Mouse (Mus musculus): ENCODE measurements around the gene Smarcd3. TPM values are rescaled to one million over a fixed set of nuclear protein-coding genes. Genes with fewer than 3 reads are reported as not detected.
A peak's percentile ranks its signal among the peaks of the same experiment; 100 is the strongest.

The Smarcd3 gene
- polyA plus RNA-seq, 1 experiment = 87.6 TPM

- TF ChIP-seq MAX (IDR thresholded peaks at IDR 0.05) (no peak), MYOD1 (IDR thresholded peaks at IDR 0.05; ENCODE audit: control insufficient read depth, insufficient read length, low read depth) (no peak), MYOG (IDR thresholded peaks at IDR 0.05; ENCODE audit: control insufficient read depth, extremely low read depth, insufficient read length) (no peak), CEBPB (IDR thresholded peaks at IDR 0.05; ENCODE audit: low read depth) (no peak), FOSL1 (IDR thresholded peaks at IDR 0.05; ENCODE audit: insufficient read depth, low read length, poor library complexity, severe bottlenecking) (no peak), CTCF (IDR thresholded peaks at IDR 0.05; ENCODE audit: control insufficient read depth, insufficient read depth, insufficient read length) (no peak), USF1 (IDR thresholded peaks at IDR 0.05; ENCODE audit: low read depth) (no peak)
- H3ac ChIP-seq (ENCODE audit: control insufficient read depth, insufficient read length, low read depth) = no peak overlapping the region
- H3K27me3 ChIP-seq (ENCODE audit: control insufficient read depth, insufficient read depth, insufficient read length) = no peaks in the 10 kb centered on the region
- no peak overlapping the region for H3K4me3 ChIP-seq (ENCODE audit: insufficient read depth, poor library complexity, severe bottlenecking)
- no peaks in the 10 kb centered on the region for H3K79me3 ChIP-seq (ENCODE audit: low read depth)
- no peaks in the 10 kb centered on the region for H3K36me3 ChIP-seq (ENCODE audit: control insufficient read depth, insufficient read depth)
- no peaks in the 10 kb centered on the region for H3K79me2 ChIP-seq (ENCODE audit: control insufficient read depth, insufficient read depth)
Measured at GRCm38 (mm10) chr5:24605980-24606665, 18.1 kb downstream of the Smarcd3 start.

GRCm38 (mm10) chr5:24605321-24605979 is 18.8 kb downstream of the Smarcd3 start:
- no peak for TF ChIP-seq USF1 (IDR thresholded peaks at IDR 0.05; ENCODE audit: low read depth)
- no peak for TF ChIP-seq MYOG (IDR thresholded peaks at IDR 0.05; ENCODE audit: control insufficient read depth, extremely low read depth, insufficient read length)
- no peaks in the 10 kb centered on the region for H3K27me3 ChIP-seq (ENCODE audit: control insufficient read depth, insufficient read depth, insufficient read length)
- H3K79me2 ChIP-seq (ENCODE audit: control insufficient read depth, insufficient read depth) = no peaks in the 10 kb centered on the region
- peaks cover 2% of the 10 kb centered on the region for H3K79me3 ChIP-seq (ENCODE audit: low read depth)
- H3K4me3 ChIP-seq (ENCODE audit: insufficient read depth, poor library complexity, severe bottlenecking) = peak overlapping the region; percentile 28
- no peaks in the 10 kb centered on the region for H3K36me3 ChIP-seq (ENCODE audit: control insufficient read depth, insufficient read depth)
- peak overlapping the region; percentile 58 for H3ac ChIP-seq (ENCODE audit: control insufficient read depth, insufficient read length, low read depth)

GRCm38 (mm10) chr5:24604656-24605100 is 19.5 kb downstream of the Smarcd3 start:
- H3K79me2 ChIP-seq (ENCODE audit: control insufficient read depth, insufficient read depth) = no peaks in the 10 kb centered on the region
- H3K79me3 ChIP-seq (ENCODE audit: low read depth) = peaks cover 2% of the 10 kb centered on the region
- TF ChIP-seq MAX (IDR thresholded peaks at IDR 0.05) (peak; percentile 28), CEBPB (IDR thresholded peaks at IDR 0.05; ENCODE audit: low read depth) (no peak)
- H3K27me3 ChIP-seq (ENCODE audit: control insufficient read depth, insufficient read depth, insufficient read length) = no peaks in the 10 kb centered on the region
- H3ac ChIP-seq (ENCODE audit: control insufficient read depth, insufficient read length, low read depth) = peak overlapping the region; percentile 72
- H3K4me3 ChIP-seq (ENCODE audit: insufficient read depth, poor library complexity, severe bottlenecking) = peak overlapping the region; percentile 28
- H3K36me3 ChIP-seq (ENCODE audit: control insufficient read depth, insufficient read depth) = no peaks in the 10 kb centered on the region

- H3K79me2 ChIP-seq (ENCODE audit: control insufficient read depth, insufficient read depth) = peaks cover 4% of the 10 kb centered on the region
- no peaks in the 10 kb centered on the region for H3K36me3 ChIP-seq (ENCODE audit: control insufficient read depth, insufficient read depth)
- H3K4me3 ChIP-seq (ENCODE audit: insufficient read depth, poor library complexity, severe bottlenecking) = peak overlapping the region; percentile 28
- TF ChIP-seq CEBPB (IDR thresholded peaks at IDR 0.05; ENCODE audit: low read depth) = no peak
- H3ac ChIP-seq (ENCODE audit: control insufficient read depth, insufficient read length, low read depth) = peak overlapping the region; percentile 72
- H3K79me3 ChIP-seq (ENCODE audit: low read depth) = peaks cover 2% of the 10 kb centered on the region
- no peaks in the 10 kb centered on the region for H3K27me3 ChIP-seq (ENCODE audit: control insufficient read depth, insufficient read depth, insufficient read length)
Measured at GRCm38 (mm10) chr5:24604080-24604655, 20.0 kb downstream of the Smarcd3 start.

GRCm38 (mm10) chr5:24603431-24604010 is 20.7 kb downstream of the Smarcd3 start:
- Histone ChIP-seq H3K4me3 (ENCODE audit: insufficient read depth, poor library complexity, severe bottlenecking) (no peak overlapping the region), H3ac (ENCODE audit: control insufficient read depth, insufficient read length, low read depth) (no peak overlapping the region), H3K79me2 (ENCODE audit: control insufficient read depth, insufficient read depth) (peaks cover 11% of the 10 kb centered on the region), H3K27me3 (ENCODE audit: control insufficient read depth, insufficient read depth, insufficient read length) (no peaks in the 10 kb centered on the region), H3K79me3 (ENCODE audit: low read depth) (peaks cover 2% of the 10 kb centered on the region), H3K36me3 (ENCODE audit: control insufficient read depth, insufficient read depth) (no peaks in the 10 kb centered on the region)
- TF ChIP-seq CEBPB (IDR thresholded peaks at IDR 0.05; ENCODE audit: low read depth) = no peak
- TF ChIP-seq MYOD1 (IDR thresholded peaks at IDR 0.05; ENCODE audit: control insufficient read depth, insufficient read length, low read depth) = no peak
- TF ChIP-seq MAX (IDR thresholded peaks at IDR 0.05) = no peak
- no peak for TF ChIP-seq USF1 (IDR thresholded peaks at IDR 0.05; ENCODE audit: low read depth)
- no peak for TF ChIP-seq MYOG (IDR thresholded peaks at IDR 0.05; ENCODE audit: control insufficient read depth, extremely low read depth, insufficient read length)
- no peak for TF ChIP-seq FOSL1 (IDR thresholded peaks at IDR 0.05; ENCODE audit: insufficient read depth, low read length, poor library complexity, severe bottlenecking)
- no peak for TF ChIP-seq CTCF (IDR thresholded peaks at IDR 0.05; ENCODE audit: control insufficient read depth, insufficient read depth, insufficient read length)

Measured in C2C12 (cell line).